Mouse (Mus musculus) forebrain, embryonic 16.5 days (tissue): ENCODE measurements around the gene Klhl26. TPM values are rescaled to one million over a fixed set of nuclear protein-coding genes. Genes with fewer than 3 reads are reported as not detected.

Experiments used
- ATAC-seq: fragments of 200-750 bp; cut with Nextera tagmentation; 2 replicates; pipeline ENCODE4 v1.8.0; 2017; ENCODE audit warnings: mild to moderate bottlenecking, moderate library complexity
- H3K27ac ChIP-seq: fragments of 300-500 bp; sonication (generic); 2 replicates; pipeline ENCODE4 v1.5.1; 2014; ENCODE audit warnings: low read length, control low read depth
- H3K27me3 ChIP-seq: fragments of 300-500 bp; sonication (generic); replicated peaks from 2 replicates; pipeline ENCODE4 v1.6.1; 2014; ENCODE audit warnings: low read length; ENCODE audit not compliant: control insufficient read depth, insufficient read depth
- H3K36me3 ChIP-seq: fragments of 300-500 bp; sonication (generic); 2 replicates; pipeline ENCODE4 v1.6.1; 2014; ENCODE audit not compliant: control insufficient read depth, insufficient read depth
- H3K4me1 ChIP-seq: fragments of 300-500 bp; sonication (generic); replicated peaks from 2 replicates; pipeline ENCODE4 v1.6.1; 2014; ENCODE audit warnings: low read length; ENCODE audit not compliant: control insufficient read depth, insufficient read depth
- H3K4me2 ChIP-seq: fragments of 300-500 bp; sonication (generic); 2 replicates; pipeline ENCODE4 v1.6.1; 2014; ENCODE audit warnings: mild to moderate bottlenecking, low read length, control low read depth
- H3K4me3 ChIP-seq: fragments of 300-500 bp; sonication (generic); replicated peaks from 2 replicates; pipeline ENCODE4 v1.5.1; 2014; ENCODE audit warnings: mild to moderate bottlenecking, low read length, control low read depth
- H3K9ac ChIP-seq: fragments of 300-500 bp; sonication (generic); replicated peaks from 2 replicates; pipeline ENCODE4 v1.6.1; 2014; ENCODE audit warnings: low read depth, low read length, control low read depth
- H3K9me3 ChIP-seq: fragments of 300-500 bp; sonication (generic); 2 replicates; pipeline ENCODE4 v1.6.1; 2016; ENCODE audit warnings: low read length; ENCODE audit not compliant: control insufficient read depth
- WGBS: fragments of 180-500 bp; shearing (Covaris S2); extraction: QIAGEN DNeasy Blood & Tissue Kit; methylation state at CpG from one replicate; pipeline ENCODE4 v1.1.7; 2014; 5-methylcytosine and 5-hydroxymethylcytosine counted together
- polyA plus RNA-seq: library from polyadenylated mRNA; unstranded; fragments of >200 nt; fragmentation: Nextera tagmentation; extraction: Ambion mirVana; gene quantifications from 2 replicates; pipeline ENCODE4 v1.2.1, GENCODE M21; 2015

The Klhl26 gene
- 23.1 and 26.2 TPM in 2 replicates for polyA plus RNA-seq

DNA sequence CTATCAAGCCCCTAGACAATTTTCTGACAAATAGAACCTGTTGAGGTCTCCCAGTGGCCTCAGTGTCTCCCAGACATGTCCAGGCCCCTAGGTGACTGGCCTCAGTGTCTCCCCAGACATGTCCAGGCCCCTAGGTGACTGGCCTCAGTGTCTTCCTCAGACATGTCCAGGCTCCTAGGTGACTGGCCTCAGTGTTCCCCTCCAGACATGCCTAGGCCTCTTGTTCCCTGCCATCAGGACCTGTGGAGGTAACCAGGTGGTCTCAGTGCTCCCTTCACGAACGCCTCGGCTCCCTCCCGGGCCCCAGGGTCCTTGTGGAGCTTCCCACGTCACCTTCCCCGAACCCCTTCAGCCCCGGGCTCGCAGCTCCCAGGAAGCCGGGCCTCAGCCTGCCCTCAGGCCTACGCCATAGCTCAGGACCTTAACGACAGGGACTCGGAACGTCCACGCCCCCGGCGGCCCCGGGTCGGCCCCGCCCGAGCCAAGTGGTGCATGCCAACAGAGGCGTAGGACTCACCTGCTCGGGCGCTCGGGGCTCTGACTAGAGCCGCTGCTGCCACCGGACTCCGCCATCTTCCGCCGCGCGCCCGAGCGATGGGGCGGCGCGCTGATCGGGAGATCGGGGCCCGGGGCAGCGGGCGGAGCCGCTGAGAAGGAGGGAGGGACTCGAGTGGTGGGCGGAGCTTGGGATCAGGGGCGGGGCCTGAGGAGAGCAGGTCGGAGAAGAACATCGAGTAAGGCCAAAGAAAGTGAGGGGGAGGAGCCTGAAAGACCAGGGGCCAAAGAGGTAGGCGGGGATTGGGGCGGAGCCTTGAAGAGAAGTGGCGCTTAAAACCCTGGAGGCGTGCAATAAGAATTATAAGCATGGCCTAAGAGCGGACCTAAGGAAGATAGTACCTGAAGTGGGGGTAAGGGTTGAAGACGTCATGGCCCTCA lies at the start of gene Klhl26:
TSS of gene Klhl26 (minus strand) at position 636 of the 936 bp plus-strand sequence.
- no peaks in the 10 kb centered on the region for H3K9me3 ChIP-seq
- peak; percentile 84 for ATAC-seq
- peak within 1 kb of the TSS; percentile 75 for H3K9ac ChIP-seq
- peak within 1 kb of the TSS; percentile 58 for H3K4me3 ChIP-seq
- H3K36me3 ChIP-seq: no peaks in the 10 kb centered on the region
- WGBS: under 1% methylated on average over 50 of the region's 53 CpGs
- no peak within 1 kb of the TSS for H3K27ac ChIP-seq
- H3K4me2 ChIP-seq: peak within 1 kb of the TSS; percentile 72
- no peaks in the 10 kb centered on the region; the same call in 1 of the 2 replicates for H3K27me3 ChIP-seq
- peaks cover 14% of the 10 kb centered on the region for H3K4me1 ChIP-seq

DNA sequence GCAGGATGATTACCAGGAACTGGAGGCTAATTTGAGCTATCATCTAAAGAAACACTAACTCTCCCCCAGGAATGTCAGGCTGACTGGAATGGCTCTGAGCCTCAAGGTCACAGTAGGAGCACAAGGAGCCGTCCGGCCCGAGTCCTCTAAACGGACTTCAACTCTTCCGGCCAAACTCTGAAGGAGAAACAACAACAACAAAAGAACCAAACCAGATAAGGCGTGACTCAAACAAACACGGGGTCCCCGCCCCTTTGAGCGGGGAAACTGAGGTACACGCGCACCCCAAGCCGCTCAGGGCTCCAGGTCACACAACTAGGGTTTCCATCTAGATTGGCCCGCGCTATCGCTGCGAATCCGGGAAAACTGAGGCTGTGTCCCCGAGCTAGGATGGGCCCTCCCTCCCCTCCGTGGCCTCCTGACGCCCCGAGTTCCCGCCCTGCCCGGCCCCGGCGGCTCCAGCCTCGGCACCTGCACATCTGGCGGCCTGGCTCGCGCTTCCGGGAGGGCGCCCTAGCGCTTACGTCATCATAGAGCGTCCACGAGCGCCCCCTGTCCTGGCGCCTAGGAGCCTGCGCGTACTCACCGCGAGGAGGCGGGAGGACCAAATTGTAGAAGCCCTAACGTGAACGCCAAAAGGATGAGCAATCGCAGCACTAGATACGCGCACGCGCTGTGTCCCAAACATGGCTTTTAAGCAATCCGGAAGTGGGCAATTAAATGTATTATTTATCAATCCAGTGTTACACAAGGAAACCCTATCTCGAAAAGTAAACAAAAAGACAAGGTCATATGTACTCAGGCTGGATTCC lies 46.0 kb upstream of the Klhl26 start:
- Histone ChIP-seq H3K4me1 (peaks cover 21% of the 10 kb centered on the region), H3K4me3 (peak overlapping the region; percentile 85), H3K27ac (peak overlapping the region; percentile 87), H3K9ac (peak overlapping the region; percentile 80), H3K27me3 (no peaks in the 10 kb centered on the region), H3K36me3 (0 out of 2 replicates have a peak, but pooled peaks cover 3% of the 10 kb centered on the region), H3K9me3 (no peaks in the 10 kb centered on the region), H3K4me2 (peak overlapping the region; percentile 68)
- WGBS: under 1% methylated on average over 48 of the region's 51 CpGs
- peak; percentile 83 for ATAC-seq

DNA sequence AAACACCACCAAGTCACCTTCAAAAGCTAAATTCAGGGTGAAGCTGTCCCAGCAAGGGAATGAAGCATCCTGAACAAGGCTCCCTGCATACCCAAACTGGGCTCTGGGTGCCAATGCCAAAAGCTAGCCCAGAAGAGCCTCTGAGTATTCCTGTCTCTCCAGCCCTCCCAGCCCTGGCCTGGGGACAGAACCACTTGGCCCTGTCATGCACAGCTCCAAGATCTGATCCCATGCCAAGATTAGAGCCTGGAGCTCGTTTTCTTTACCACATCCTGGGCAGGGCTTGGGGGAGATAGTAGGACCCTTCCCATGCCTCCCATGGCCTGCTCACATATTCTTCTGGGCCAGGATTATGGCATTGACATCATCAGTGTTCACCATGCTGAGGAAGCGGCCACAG lies 42.8 kb upstream of the Klhl26 start:
- Histone ChIP-seq H3K9me3 (no peaks in the 10 kb centered on the region), H3K4me3 (no peak overlapping the region), H3K4me1 (peaks cover 13% of the 10 kb centered on the region), H3K27ac (no peak overlapping the region), H3K4me2 (no peak overlapping the region), H3K27me3 (no peaks in the 10 kb centered on the region), H3K9ac (no peak overlapping the region), H3K36me3 (0 out of 2 replicates have a peak, but pooled peaks cover 3% of the 10 kb centered on the region)
- 55% methylated on average over 2 of the region's 2 CpGs for WGBS
- no peak for ATAC-seq

DNA sequence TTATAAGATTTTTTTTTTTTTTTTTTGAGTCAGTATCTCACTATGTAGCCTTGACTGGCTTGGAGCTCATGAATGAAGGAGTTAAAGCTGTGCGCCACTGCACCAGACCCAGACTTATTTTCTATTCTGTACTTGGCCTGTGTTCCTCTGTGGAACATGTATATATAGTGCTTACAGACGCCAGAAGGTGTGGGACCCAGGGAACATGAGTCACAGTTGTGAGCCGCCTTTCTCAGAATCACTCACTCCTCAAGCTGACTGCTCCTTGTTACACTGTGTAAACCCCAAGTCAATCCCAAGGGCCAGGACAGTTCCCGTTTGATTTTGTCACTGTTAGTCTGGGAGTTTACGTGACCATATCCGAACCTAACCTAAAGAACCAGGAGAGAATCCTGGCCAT lies 42.3 kb upstream of the Klhl26 start:
- H3K36me3 ChIP-seq: 0 out of 2 replicates have a peak, but pooled peaks cover 4% of the 10 kb centered on the region
- H3K4me1 ChIP-seq: peaks cover 13% of the 10 kb centered on the region
- H3K27ac ChIP-seq: no peak overlapping the region
- no peaks in the 10 kb centered on the region for H3K27me3 ChIP-seq
- no peak overlapping the region for H3K4me3 ChIP-seq
- H3K9ac ChIP-seq: no peak overlapping the region
- WGBS: 91% methylated on average over 6 of the region's 6 CpGs
- H3K9me3 ChIP-seq: no peaks in the 10 kb centered on the region
- ATAC-seq: no peak
- H3K4me2 ChIP-seq: no peak overlapping the region

DNA sequence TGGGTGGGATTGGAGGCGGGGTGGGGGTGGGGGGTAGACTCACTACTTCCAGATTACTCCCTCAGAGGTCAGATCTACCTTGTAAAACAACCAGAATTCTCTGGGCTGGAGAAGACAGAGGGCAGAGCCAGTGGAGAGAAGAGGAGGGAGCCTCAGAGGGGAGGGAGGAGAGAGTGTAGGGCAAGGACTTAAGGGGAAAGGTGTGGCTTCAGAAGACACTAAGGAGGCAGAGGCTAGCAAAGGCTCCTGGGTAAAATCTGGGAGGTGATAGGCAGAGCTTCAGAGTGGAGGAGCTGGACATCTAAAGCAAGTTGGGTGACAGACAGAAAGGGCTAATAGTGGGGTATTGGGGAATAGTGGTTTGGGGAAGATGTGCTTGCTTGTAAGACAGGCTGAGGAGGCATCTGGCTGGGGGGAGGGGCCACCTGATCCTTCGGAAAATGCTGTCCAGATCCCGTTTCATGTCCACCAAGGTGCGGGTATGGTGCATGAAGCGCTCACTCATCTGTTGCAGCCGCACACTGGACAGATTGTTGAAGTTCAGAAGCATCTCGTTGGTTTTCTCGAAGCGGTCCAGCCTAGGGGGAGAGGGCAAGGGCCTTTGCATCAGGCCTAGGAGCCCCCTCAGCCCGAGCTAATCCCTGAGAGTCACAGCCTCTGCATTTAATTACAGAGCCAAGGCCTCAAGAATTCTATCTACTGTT lies 41.3 kb upstream of the Klhl26 start:
- no peak overlapping the region for H3K4me2 ChIP-seq
- peaks cover 7% of the 10 kb centered on the region for H3K4me1 ChIP-seq
- WGBS: 75% methylated on average over 10 of the region's 10 CpGs
- no peak overlapping the region for H3K9ac ChIP-seq
- no peak for ATAC-seq
- H3K9me3 ChIP-seq: no peaks in the 10 kb centered on the region
- no peaks in the 10 kb centered on the region for H3K27me3 ChIP-seq
- H3K27ac ChIP-seq: no peak overlapping the region
- H3K4me3 ChIP-seq: no peak overlapping the region
- 0 out of 2 replicates have a peak, but pooled peaks cover 7% of the 10 kb centered on the region for H3K36me3 ChIP-seq

DNA sequence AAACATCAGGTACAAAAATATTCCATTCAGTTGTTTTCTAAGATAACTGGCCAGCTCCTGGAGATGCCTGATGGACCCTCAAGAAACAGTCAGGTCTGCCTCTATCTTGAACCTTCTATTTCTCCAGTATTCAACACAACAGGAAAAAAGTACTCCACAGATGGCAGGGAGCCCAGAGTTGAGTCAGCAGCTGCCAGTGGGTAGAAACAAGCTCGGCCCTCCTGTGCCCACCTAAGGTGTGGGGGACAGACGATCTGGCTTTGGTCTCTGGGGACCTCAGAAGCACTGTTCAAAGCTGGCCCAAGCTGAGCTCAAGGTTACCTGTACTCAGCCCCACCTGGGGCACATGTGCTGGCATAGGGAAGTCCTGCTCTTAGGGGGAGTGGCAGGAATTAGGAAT lies 36.7 kb upstream of the Klhl26 start:
- no peak for ATAC-seq
- Histone ChIP-seq H3K4me3 (no peak overlapping the region), H3K27ac (no peak overlapping the region), H3K4me1 (peaks cover 17% of the 10 kb centered on the region), H3K27me3 (no peaks in the 10 kb centered on the region), H3K9ac (no peak overlapping the region), H3K4me2 (no peak overlapping the region), H3K36me3 (peaks cover 6% of the 10 kb centered on the region; the same call in 1 of the 2 replicates), H3K9me3 (no peaks in the 10 kb centered on the region)
- 29% methylated on average over 2 of the region's 2 CpGs for WGBS

DNA sequence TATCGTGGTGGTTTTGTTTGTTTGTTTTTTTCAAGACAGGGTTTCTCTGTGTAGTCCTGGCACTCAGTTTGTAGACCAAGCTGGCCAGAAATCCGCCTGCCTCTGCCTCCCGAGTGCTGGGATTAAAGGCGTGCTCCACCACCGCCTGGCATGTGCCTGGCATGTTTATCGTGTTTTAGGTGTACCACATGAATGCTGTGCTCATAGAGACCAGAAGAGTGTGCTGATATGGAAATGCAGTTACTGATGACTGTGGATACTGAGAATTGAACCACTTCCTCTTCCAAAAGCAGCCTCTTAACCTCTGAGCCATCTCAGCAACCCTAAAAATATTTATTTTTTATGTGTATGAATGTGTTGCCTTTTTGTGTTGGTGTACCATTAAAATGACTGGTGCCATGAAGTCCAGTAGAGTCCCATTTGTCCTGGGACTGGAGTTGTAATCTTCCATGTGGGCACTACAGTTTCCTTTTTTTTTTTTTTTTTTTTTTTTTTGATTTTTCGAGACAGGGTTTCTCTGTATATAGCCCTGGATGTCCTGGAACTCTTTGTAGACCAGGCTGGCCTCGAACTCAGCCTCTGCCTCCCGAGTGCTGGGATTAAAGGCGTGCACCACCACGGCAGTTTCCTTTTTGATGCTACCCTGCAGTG lies 35.6 kb upstream of the Klhl26 start:
- Histone ChIP-seq H3K9me3 (no peaks in the 10 kb centered on the region), H3K4me1 (peaks cover 18% of the 10 kb centered on the region), H3K27me3 (no peaks in the 10 kb centered on the region), H3K36me3 (peaks cover 11% of the 10 kb centered on the region), H3K9ac (no peak overlapping the region), H3K27ac (no peak overlapping the region), H3K4me2 (no peak overlapping the region), H3K4me3 (no peak overlapping the region)
- 92% methylated on average over 11 of the region's 11 CpGs for WGBS
- no peak for ATAC-seq

DNA sequence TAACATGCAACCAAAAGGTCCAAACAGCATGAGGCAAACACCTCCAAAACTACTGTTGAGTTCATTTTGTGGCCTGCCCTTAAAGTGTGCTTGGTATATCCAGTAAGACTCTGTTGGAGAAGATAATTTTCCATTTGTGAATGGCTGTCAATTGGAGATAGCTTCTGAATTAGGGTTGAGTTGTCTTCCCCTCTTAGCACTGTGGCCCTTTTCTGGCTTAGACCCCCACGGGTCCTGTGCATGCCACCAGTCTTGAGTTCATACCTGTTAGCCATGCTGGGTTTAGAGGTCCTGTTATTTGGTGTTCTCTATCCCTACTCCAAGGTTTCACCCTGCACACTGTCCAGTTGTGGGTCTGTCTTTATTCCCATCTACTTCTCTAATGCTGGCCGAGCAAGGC lies 35.0 kb upstream of the Klhl26 start:
- H3K4me2 ChIP-seq: no peak overlapping the region
- no peak overlapping the region for H3K27ac ChIP-seq
- WGBS: 94% methylated on average over 2 of the region's 2 CpGs
- no peaks in the 10 kb centered on the region for H3K9me3 ChIP-seq
- no peak overlapping the region for H3K9ac ChIP-seq
- H3K27me3 ChIP-seq: no peaks in the 10 kb centered on the region
- H3K4me1 ChIP-seq: peaks cover 18% of the 10 kb centered on the region
- no peak for ATAC-seq
- no peak overlapping the region for H3K4me3 ChIP-seq
- H3K36me3 ChIP-seq: peaks cover 11% of the 10 kb centered on the region
